Mouse (Mus musculus) embryo, embryonic 10 days (tissue): Measurements from ENCODE around the gene Sytl1.

Source experiments
- DNase-seq: peaks from one replicate; pipeline ENCODE4 v3.0.0-alpha.2; 2015; ENCODE audit warnings: low spot score

Sytl1 gene

GRCm38 (mm10) chr4:133247072-133247471, 15.8 kb downstream of the Sytl1 start:
- DNase-seq, result no peak

DNA sequence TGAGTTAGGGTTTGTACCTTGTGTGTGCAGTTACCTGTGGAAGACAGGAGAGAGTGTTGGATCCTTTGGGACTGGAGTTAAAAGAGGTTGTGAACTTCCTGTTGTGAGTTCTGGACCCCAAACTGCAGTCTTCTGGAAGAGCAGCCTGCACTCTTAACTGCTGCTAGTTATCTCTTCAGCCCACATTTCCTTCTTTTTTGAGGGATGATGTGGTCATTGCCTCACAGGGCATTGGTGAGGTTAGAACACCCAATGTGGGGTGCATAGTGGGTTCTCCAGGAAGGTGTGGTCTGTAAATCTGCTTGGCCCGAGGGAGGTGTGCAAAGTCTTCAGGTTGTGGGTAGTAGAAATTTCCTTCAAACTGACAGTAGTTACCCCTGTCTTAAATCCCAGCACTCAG, 18.6 kb downstream of the Sytl1 start:
- DNase-seq, result no peak

GRCm38 (mm10) chr4:133243538-133243937, 19.4 kb downstream of the Sytl1 start:
- DNase-seq, result no peak

- DNase-seq, result no peak
These were observed 20.2 kb downstream of the Sytl1 start for GRCm38 (mm10) chr4:133242710-133243109.

DNA sequence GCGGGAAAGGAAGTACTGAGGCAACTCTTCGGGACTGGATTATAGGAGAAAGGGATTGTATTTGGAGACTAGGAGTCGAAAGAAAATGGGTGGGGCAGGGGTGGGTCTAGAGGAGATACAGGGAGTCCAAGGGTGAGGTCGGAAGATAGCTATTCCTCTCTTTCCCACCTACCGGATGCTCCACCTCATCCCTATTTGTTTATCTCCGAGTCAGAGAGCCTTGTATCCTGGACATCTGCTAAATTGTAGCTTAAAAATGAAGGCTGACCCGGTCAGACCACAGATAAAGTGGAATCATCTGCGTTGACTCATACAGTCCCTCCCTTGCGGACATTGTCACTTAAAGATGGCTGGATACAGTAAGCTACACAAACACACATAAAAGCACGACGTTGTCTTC, 21.0 kb downstream of the Sytl1 start:
- DNase-seq, result no peak

- peak; percentile 91 for DNase-seq
These were observed 21.7 kb downstream of the Sytl1 start for GRCm38 (mm10) chr4:133240934-133241908.

GRCm38 (mm10) chr4:133240490-133240921, 22.4 kb downstream of the Sytl1 start, which contains the start of gene Map3k6:
Map3k6 (plus strand) TSS chr4:133240818.
- DNase-seq, result peak; percentile 59

GRCm38 (mm10) chr4:133237911-133238310, 25.0 kb downstream of the Sytl1 start:
- no peak for DNase-seq

GRCm38 (mm10) chr4:133235415-133235814, 27.5 kb downstream of the Sytl1 start:
- no peak for DNase-seq

DNA sequence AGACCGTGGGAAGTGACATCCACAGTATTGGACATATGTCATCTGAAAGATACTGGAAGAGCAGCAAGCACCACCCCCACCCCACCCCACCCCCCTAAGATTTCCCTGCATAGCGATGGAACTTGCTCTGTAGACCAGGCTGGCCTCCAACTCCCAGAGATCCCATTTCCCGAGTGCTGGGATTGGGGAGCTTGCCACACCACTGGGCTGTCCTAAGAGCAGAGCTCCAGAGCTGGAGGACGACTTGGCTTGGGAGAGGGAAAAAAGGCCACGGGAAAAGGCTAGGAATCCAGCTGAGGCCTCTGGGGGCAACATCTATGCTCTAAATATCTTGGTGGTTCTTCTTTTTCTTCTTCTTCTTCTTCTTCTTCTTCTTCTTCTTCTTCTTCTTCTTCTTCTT, 28.1 kb downstream of the Sytl1 start:
- no peak for DNase-seq

- DNase-seq, result peak; percentile 73
These were observed 29.5 kb downstream of the Sytl1 start for GRCm38 (mm10) chr4:133233285-133233976.

DNA sequence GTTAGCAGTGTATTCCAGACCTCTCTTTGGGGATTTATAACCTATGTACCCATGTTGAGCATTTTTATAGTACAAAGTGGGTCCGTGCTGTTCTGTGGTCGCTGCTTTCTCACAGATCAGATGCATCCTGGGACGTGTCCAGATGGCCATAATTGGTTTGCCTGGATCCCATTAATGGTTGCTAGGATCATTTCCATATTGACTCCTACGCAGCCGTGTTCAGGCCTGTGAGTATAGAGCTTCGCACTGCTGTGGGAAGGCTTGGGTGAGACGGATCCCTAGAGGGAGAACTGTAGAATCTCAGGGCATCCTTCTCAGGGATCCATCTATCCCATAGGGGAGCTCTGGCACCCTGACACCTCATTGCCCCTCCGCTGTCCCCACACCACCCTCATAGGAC, 33.3 kb downstream of the Sytl1 start:
- DNase-seq, result no peak

DNA sequence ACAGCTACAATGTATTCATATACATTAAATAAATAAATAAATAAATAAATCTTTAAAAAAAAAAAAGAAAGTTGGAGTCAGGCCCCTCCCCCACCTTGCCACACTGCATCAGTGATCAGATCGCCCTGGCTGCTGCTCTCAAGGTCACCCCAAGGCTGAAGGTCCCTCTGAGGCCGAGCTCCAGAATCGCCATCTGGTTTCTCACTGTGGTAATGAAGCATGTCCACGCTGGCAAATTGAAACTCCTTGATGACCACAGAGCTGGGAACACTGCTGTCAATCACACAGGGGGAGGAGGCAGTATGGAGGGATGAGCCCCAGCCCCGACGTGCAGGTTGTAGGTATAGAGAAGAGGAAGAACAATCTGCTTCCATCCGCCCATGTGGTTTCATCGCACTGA, 35.3 kb downstream of the Sytl1 start:
- peak; percentile 73 for DNase-seq

- no peak for DNase-seq
These were observed 36.8 kb downstream of the Sytl1 start for GRCm38 (mm10) chr4:133226073-133226472.

GRCm38 (mm10) chr4:133223875-133224274, 39.0 kb downstream of the Sytl1 start:
- no peak for DNase-seq

- no peak for DNase-seq
These were observed 41.2 kb downstream of the Sytl1 start for GRCm38 (mm10) chr4:133221701-133222100.

GRCm38 (mm10) chr4:133220656-133221055, 42.3 kb downstream of the Sytl1 start:
- DNase-seq, result peak; percentile 75

- no peak for DNase-seq
These were observed 44.2 kb downstream of the Sytl1 start for GRCm38 (mm10) chr4:133218745-133219144.

GRCm38 (mm10) chr4:133217641-133218040, 45.3 kb downstream of the Sytl1 start:
- peak; percentile 91 for DNase-seq

DNA sequence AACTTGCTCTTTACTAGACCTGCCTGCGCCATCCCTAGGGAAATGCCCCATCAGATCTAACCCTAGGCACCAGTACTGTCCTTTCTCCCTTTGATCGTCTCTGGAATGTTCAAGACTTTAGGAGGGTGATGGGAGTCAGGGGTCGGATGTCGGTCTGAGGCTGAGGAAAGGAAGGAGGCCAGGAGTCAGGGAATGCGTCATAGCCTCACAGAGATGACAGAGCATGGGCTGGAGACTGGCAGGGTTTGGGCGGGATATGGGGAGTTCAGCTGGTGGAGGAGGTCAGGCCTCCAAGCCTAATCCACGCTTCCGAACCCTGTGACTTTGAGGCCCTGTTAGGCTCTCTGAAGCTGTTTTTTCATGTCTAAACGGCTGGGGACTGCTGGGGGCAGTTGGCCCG, 49.3 kb downstream of the Sytl1 start:
- DNase-seq, result no peak

DNA sequence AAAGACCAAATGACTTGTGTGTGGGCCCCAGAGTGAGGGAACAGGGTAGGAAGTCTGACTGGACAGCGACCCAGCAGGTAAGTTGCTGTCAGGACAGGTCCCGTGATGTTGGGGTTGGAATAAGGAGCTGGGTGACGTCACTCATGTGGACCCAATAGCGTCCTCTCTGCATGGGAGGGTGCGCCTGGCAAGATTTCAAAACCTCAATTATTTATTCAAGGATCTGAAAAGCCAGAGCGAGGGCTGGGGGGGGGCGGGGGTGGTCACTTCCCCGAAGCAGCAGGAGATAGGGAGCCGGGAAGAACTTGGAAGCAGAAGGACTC, 49.7 kb downstream of the Sytl1 start:
- DNase-seq, result no peak

DNA sequence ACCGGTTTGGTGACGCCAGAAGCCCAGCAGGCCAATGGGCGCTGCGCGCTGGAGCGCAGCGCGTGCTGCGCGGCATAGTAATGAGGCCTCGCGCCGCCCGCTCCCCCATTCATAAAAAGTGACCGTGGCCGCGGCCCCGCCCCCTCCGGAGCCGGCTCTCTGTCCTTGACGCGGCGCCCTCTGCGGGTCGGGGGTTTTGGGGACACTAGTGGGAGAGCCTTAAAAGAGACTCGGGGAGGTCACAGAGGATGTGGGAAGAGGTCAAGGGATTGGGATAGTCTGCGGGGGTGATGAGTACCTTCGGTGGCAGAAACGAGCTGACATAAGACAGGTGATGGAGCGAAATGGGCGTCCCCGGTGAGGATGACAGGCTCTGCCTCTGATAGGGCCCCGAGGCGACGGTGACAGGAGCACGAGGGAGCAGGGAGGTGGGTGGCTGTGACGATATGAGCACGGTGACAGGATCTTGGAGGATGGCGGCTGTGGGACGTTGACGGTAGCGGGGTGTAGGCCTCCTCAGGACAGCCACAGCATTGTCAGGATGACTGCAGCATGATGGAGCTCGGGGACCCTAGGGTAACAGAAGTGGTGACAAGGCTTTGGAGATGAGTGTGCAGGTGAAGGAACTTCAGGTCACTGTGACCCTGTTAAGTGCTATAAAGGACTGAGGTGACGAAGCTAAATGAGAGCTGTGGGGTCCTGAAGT, 50.2 kb downstream of the Sytl1 start:
- DNase-seq, result peak; percentile 79
